Mouse (Mus musculus): ENCODE measurements around the gene Cbln3.

GRCm38 (mm10) chr14:55854406-55855100 lies 29.6 kb downstream of the Cbln3 start:
- TF ChIP-seq USF1 (IDR thresholded peaks at IDR 0.05; ENCODE audit: low read depth): no peak
- no peak for TF ChIP-seq MAX (IDR thresholded peaks at IDR 0.05)
- TF ChIP-seq CTCF (IDR thresholded peaks at IDR 0.05; ENCODE audit: control insufficient read depth, insufficient read depth, insufficient read length): no peak
- TF ChIP-seq CEBPB (IDR thresholded peaks at IDR 0.05; ENCODE audit: low read depth): no peak
- TF ChIP-seq MYOD1 (IDR thresholded peaks at IDR 0.05; ENCODE audit: control insufficient read depth, insufficient read length, low read depth): no peak
- no peak for TF ChIP-seq MYOG (IDR thresholded peaks at IDR 0.05; ENCODE audit: control insufficient read depth, extremely low read depth, insufficient read length)
- no peak for TF ChIP-seq FOSL1 (IDR thresholded peaks at IDR 0.05; ENCODE audit: insufficient read depth, low read length, poor library complexity, severe bottlenecking)

All from C2C12 (cell line).